Mouse (Mus musculus) megakaryocyte, embryonic 14.5 days (primary cell): ENCODE data around the gene Dcaf17. TPM values are rescaled to one million over a fixed set of nuclear protein-coding genes. Genes with fewer than 3 reads are reported as not detected.

Experiments used
- H3K27me3 ChIP-seq: replicated peaks from 2 replicates; pipeline ENCODE3; 2012; ENCODE audit warnings: inconsistent platforms
- H3K36me3 ChIP-seq: replicated peaks from 2 replicates; pipeline ENCODE3; 2012; ENCODE audit warnings: low read length, inconsistent platforms, mixed read lengths
- H3K4me1 ChIP-seq: 2 replicates; pipeline ENCODE4 v1.6.1; 2012; ENCODE audit warnings: inconsistent platforms
- H3K4me3 ChIP-seq: replicated peaks from 2 replicates; pipeline ENCODE3; 2012; ENCODE audit warnings: moderate library complexity, mild to moderate bottlenecking, inconsistent platforms
- H3K9me3 ChIP-seq: 2 replicates; pipeline ENCODE4 v1.6.1; 2012; ENCODE audit warnings: inconsistent platforms
- FLI1 ChIP-seq: IDR thresholded peaks from 2 replicates; pipeline ENCODE4 v1.6.1; 2012; ENCODE audit warnings: low read length, inconsistent platforms, mixed read lengths
- GATA1 ChIP-seq: IDR thresholded peaks from 3 replicates; pipeline ENCODE4 v1.6.1; 2012; ENCODE audit warnings: mixed read lengths, low read length, inconsistent platforms, borderline replicate concordance
- polyA plus RNA-seq: library from polyadenylated mRNA; stranded (reverse); fragments of >175 nt; gene quantifications from 2 replicates; pipeline ENCODE4 v1.2.3, GENCODE M21; 2012; ENCODE audit warnings: low replicate concordance; ENCODE audit not compliant: insufficient read depth

Gene Dcaf17
- polyA plus RNA-seq, 1 experiment: 2.2 TPM

DNA sequence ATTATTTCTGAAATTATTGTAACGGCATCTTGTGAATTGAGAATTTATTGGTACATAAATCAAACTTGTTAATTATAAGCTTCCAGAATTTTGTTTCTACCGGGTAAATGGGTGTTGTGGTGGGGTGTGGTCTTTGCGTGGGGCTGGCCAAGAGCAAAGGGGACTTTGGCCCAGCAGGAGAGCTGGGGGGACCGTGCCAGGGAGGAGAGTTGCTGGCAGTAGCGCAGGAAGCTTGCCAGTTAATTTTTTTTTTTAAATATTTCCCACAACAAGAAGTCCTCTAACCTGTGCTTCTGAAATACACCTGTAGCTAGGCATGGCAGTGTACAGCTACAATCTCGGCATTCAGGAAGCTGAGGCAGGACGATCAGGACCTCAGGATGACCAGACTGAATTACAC, 4.6 kb upstream of the Dcaf17 start:
- no peak for TF ChIP-seq GATA1
- TF ChIP-seq FLI1: no peak
- H3K9me3 ChIP-seq: no peaks in the 10 kb centered on the region
- H3K4me3 ChIP-seq: no peak overlapping the region
- peaks cover 50% of the 10 kb centered on the region for H3K4me1 ChIP-seq
- H3K27me3 ChIP-seq: no peaks in the 10 kb centered on the region
- peaks cover 15% of the 10 kb centered on the region for H3K36me3 ChIP-seq

DNA sequence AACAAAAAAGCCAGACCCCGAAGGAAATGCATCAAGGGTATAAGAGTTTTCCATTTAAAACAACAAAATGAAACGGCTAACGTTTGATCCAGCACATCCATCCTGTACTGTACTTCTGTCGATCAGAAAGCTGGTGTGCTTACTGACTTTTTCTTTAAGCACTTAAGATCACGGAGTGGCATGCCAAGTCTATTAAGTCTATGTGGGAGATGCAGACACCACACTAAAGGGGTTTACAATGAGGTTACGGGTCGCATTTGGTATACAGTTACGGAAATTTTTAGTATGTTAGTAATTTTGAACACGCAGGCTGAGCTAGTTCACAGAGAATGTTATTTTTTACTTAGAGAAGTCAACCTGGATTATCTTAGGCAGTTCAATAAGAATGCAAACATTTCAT, 412 bp upstream of the Dcaf17 start:
- no peaks in the 10 kb centered on the region for H3K27me3 ChIP-seq
- no peak for TF ChIP-seq FLI1
- no peak for TF ChIP-seq GATA1
- no peaks in the 10 kb centered on the region for H3K9me3 ChIP-seq
- H3K36me3 ChIP-seq: peaks cover 28% of the 10 kb centered on the region
- peak overlapping the region; percentile 99 for H3K4me3 ChIP-seq
- peaks cover 27% of the 10 kb centered on the region for H3K4me1 ChIP-seq

- TF ChIP-seq FLI1: no peak
- TF ChIP-seq GATA1: no peak
- Histone ChIP-seq H3K4me1 (peaks cover 27% of the 10 kb centered on the region), H3K4me3 (peak overlapping the region; percentile 99), H3K27me3 (no peaks in the 10 kb centered on the region), H3K36me3 (peaks cover 43% of the 10 kb centered on the region), H3K9me3 (no peaks in the 10 kb centered on the region)
Measured at GRCm38 (mm10) chr2:71056115-71056835, 1.1 kb downstream of the Dcaf17 start.

- Histone ChIP-seq H3K4me3 (no peak overlapping the region), H3K9me3 (no peaks in the 10 kb centered on the region), H3K4me1 (peaks cover 23% of the 10 kb centered on the region; the same call in 1 of the 2 replicates), H3K27me3 (no peaks in the 10 kb centered on the region), H3K36me3 (peaks cover 40% of the 10 kb centered on the region)
- no peak for TF ChIP-seq GATA1
- TF ChIP-seq FLI1: no peak
Measured at GRCm38 (mm10) chr2:71071601-71072000, 16.5 kb downstream of the Dcaf17 start.

- H3K4me1 ChIP-seq: peaks cover 23% of the 10 kb centered on the region; the same call in 1 of the 2 replicates
- no peaks in the 10 kb centered on the region for H3K27me3 ChIP-seq
- H3K36me3 ChIP-seq: peaks cover 56% of the 10 kb centered on the region
- no peak for TF ChIP-seq GATA1
- no peak for TF ChIP-seq FLI1
- H3K4me3 ChIP-seq: no peak overlapping the region
- H3K9me3 ChIP-seq: no peaks in the 10 kb centered on the region
Measured at GRCm38 (mm10) chr2:71073330-71073729, 18.2 kb downstream of the Dcaf17 start.

DNA sequence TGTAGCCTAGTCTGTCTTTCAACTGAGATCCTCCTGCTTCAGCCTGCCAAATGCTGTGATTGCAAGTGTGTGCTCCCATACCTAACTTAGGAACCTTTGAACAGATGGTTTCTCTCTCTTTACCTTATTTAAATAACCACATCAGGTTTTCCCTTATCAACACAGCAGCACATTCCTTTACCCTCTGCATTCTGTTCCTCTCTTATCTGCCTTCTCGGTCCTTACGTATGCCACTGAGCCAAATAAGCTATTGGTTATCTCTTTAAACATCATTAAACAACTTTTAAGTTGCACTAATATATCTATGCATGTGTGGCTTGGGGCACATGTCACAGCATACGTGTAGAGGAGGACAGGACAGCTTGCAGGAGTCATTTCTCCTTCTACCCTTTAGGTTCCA, 18.7 kb downstream of the Dcaf17 start:
- H3K4me1 ChIP-seq: peaks cover 23% of the 10 kb centered on the region; the same call in 1 of the 2 replicates
- H3K4me3 ChIP-seq: no peak overlapping the region
- H3K36me3 ChIP-seq: peaks cover 59% of the 10 kb centered on the region
- no peaks in the 10 kb centered on the region for H3K27me3 ChIP-seq
- TF ChIP-seq GATA1: no peak
- TF ChIP-seq FLI1: no peak
- H3K9me3 ChIP-seq: no peaks in the 10 kb centered on the region

GRCm38 (mm10) chr2:71082416-71082815, 27.3 kb downstream of the Dcaf17 start:
- H3K4me3 ChIP-seq: no peak overlapping the region

GRCm38 (mm10) chr2:71083454-71084193, 28.5 kb downstream of the Dcaf17 start:
- Histone ChIP-seq H3K9me3 (no peaks in the 10 kb centered on the region), H3K4me3 (no peak overlapping the region), H3K27me3 (no peaks in the 10 kb centered on the region), H3K36me3 (peaks cover 95% of the 10 kb centered on the region), H3K4me1 (peaks cover 5% of the 10 kb centered on the region; the same call in 1 of the 2 replicates)
- TF ChIP-seq GATA1 (no peak), FLI1 (no peak)

More at GRCm38 (mm10) chr2:71082416-71082815, 27.3 kb downstream of the Dcaf17 start:
- no peak for TF ChIP-seq GATA1
- no peak for TF ChIP-seq FLI1
- no peaks in the 10 kb centered on the region for H3K27me3 ChIP-seq
- H3K36me3 ChIP-seq: peaks cover 94% of the 10 kb centered on the region
- peaks cover 5% of the 10 kb centered on the region; the same call in 1 of the 2 replicates for H3K4me1 ChIP-seq
- no peaks in the 10 kb centered on the region for H3K9me3 ChIP-seq

DNA sequence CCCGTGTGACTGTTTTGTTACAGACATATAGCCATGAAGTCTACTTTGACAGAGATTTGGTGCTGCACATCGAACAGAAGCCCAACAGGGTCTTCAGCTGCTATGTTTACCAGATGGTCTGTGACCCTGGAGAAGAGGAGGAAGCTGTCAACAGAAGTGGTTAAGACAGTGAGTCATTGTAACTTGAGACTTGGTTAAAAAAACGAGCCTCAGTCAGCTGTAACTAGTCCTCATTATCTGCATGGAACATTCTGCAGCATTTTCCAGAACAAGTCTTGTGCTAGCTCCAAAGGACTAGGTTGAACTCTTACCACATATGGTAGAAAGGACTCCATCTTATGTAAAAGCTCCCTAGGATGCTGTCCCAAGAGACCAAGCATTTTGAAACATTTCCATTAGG, 34.6 kb downstream of the Dcaf17 start:
- no peak for TF ChIP-seq GATA1
- no peak for TF ChIP-seq FLI1
- Histone ChIP-seq H3K4me3 (no peak overlapping the region), H3K36me3 (peaks cover 94% of the 10 kb centered on the region), H3K4me1 (peaks cover 13% of the 10 kb centered on the region), H3K27me3 (no peaks in the 10 kb centered on the region), H3K9me3 (no peaks in the 10 kb centered on the region)

- Histone ChIP-seq H3K36me3 (peaks cover 92% of the 10 kb centered on the region), H3K9me3 (no peaks in the 10 kb centered on the region), H3K4me1 (peaks cover 8% of the 10 kb centered on the region), H3K27me3 (no peaks in the 10 kb centered on the region), H3K4me3 (no peak overlapping the region)
- TF ChIP-seq FLI1 (no peak), GATA1 (no peak)
Measured at GRCm38 (mm10) chr2:71090660-71091445, 35.7 kb downstream of the Dcaf17 start.
